Mouse (Mus musculus) cerebellum, adult 9-11 months (tissue): ENCODE measurements around the gene Foxd1.

ENCODE experiments used
- DNase-seq: peaks from one replicate; pipeline ENCODE4 v3.0.0; 2022

The Foxd1 gene

GRCm38 (mm10) chr13:98390363-98390762, 36.3 kb downstream of the Foxd1 start:
- DNase-seq: no peak

- DNase-seq: no peak
Observed at GRCm38 (mm10) chr13:98390771-98391634, 37.0 kb downstream of the Foxd1 start.

GRCm38 (mm10) chr13:98391635-98391990, 37.6 kb downstream of the Foxd1 start:
- DNase-seq: no peak

- no peak for DNase-seq
Observed at GRCm38 (mm10) chr13:98392031-98392430, 38.0 kb downstream of the Foxd1 start.

GRCm38 (mm10) chr13:98393356-98394070, 39.5 kb downstream of the Foxd1 start:
- no peak for DNase-seq
